Mouse (Mus musculus): Measurements from ENCODE around the gene Aifm3.

The Aifm3 gene

DNA sequence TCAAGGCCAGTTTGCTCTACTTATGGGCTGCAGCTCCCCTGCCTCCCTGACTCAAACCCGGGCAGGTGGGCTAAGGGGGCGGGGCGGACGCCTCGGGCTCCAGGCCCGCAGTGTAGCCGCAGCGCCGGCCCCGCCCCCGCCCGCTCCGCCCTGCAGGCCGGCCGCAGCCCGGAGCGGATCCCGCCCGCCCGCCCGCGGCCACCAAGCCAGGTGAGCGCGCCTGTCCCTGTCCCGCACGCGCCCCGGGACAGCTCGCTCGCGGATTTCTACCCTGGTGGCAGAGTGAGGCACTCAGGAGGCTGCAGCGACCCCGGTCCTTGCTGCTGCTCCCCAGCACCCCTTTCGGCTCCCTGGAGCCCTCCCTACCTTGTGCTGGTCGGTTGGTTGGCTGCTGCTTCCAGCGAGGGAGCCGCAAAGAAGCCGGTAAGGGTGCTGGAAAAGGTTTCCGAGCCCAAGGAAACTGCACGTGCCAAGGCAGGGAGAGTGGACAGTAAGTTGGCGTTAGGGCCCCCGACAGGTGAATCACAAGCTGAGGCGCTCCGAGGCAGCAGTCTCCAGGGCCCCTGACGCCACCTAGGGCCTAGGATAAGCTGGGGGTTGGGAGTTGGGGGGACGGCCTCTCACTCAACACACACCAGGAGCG is at the start of gene Aifm3:
Gene Aifm3 (plus strand): TSS at position 143 of the 643 bp plus-strand sequence.
- no peak for DNase-seq (ENCODE audit: low spot score)

DNA sequence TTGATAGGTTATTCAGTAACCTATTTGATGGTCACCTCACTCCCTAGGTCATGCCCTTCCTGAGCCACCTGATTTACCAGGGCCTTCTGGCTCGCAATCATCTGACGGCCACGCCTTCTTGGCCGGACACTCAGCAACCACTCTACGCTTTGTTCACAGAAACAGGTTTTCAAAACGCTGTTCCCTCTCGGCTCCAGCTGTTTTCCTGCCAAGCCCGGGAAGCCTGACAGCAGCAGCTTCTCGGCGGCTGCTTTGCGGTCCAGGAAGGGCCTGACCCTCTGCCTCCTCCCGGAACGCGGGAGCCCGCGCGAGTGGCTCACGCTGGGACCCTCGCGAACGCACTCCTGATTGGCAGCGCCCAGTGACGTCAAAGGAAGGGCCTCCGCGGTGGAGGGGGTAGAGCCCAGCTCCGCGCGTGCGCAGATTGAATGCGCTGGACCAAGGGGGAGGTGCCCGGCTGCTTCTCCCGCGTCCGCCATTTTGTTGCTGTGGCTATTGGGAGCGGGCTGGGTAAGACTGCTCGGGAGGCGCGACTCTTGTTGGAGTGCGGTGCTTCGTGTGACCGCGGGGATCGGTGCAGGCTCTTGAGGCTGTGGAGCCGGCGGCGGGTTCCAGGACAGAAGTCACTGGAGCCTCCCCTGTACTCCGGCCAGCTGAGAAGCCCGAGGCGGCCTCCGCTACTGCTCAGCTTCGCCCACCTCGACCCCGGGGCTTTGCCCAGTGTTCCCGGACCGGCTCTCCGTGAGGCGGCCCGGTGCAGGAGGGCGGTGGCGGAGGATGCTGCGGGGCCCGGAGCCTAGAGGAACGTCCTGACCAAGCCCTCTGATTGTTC is 37.7 kb upstream of the Aifm3 start, which contains the start of gene Crkl:
Gene Crkl (plus strand): TSS at position 447 of the 832 bp plus-strand sequence.
- peak; percentile 92 for DNase-seq (ENCODE audit: low spot score)

DNA sequence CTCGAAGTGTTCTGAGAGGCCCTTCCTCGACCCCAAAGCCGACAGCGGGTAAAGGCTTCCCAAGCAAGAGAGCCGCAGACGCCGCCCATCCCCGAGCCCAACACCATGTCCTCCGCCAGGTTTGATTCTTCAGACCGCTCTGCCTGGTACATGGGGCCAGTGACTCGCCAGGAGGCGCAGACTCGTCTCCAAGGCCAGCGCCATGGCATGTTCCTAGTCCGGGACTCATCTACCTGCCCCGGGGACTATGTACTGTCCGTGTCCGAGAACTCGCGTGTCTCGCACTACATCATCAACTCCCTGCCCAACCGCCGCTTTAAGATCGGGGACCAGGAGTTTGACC is 37.1 kb upstream of the Aifm3 start:
- DNase-seq (ENCODE audit: low spot score): no peak

DNA sequence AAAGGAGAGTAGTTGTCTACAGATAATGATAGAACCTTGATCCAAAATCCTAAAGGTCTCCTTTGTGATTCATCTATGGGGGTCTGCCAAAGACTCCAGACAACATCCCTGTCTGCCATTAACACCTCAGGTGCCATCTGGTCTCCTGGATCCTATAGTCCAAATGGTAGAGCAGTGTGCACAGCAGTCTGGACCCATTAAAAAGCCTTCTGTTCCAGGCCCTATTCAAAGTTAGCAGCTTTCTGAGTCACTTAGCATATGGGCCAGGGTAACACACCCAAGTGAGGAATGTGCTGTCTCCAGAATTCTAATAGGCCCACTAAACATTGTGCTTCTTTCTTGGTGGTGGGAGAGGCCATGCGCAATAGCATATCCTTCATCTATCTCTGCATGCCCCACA is 32.5 kb upstream of the Aifm3 start:
- DNase-seq (ENCODE audit: low spot score): no peak

DNA sequence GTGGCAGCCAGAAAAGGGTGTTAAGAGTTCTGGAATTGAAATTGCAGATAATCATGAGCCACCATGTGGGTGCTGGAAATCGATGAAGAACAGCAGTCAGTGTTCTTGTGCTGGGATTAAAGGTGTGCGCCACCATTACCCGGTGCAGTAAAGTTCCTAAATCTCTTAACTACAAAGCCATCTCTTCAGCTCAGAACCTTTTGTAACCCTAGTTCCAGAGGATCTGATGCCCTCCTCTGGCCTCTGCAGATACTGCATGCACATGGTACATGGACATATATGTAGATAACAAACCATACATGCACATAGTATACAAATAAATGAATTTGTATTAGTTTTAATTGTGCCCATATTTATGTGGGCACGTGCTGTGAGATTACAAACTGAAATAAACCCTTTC is 29.2 kb upstream of the Aifm3 start:
- no peak for DNase-seq (ENCODE audit: low spot score)

DNA sequence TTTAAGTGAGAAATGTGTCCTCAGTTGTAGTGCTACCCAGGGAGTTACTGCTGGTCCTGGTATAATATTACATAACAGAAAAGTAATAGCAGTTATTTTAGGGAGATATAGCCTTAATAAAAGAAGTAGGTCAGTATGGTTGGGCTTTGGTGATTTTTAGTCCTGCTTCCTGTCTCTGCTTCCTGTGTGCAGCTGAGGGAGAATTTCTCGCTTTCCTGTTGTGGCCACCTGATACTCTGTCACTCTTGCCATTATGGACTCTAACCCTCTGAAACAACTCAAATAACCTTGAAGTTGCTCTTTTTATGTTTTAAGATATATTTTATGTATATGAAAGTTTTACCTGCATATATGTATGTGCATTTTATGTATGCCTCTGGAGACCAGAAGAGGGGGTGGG is 27.8 kb upstream of the Aifm3 start:
- no peak for DNase-seq (ENCODE audit: low spot score)

DNA sequence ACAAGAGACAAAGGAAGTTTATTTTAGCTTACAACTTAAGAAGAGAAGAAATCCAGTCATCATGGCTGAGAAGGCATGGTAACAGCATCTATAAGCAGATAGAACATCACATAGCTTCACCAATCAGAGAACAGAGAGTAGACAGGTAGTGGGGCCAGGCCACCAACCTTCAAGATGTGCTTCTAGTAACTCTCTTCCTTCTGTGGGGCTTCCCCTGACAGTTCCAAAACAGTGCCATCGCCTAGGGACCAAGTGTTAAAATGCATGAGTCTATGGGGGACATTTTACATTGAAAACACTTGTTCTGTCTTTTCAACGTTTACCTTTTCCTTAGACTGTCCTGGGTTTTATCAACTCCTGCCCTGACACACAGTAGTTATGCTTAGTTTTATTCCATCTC is 26.2 kb upstream of the Aifm3 start:
- DNase-seq (ENCODE audit: low spot score): no peak

DNA sequence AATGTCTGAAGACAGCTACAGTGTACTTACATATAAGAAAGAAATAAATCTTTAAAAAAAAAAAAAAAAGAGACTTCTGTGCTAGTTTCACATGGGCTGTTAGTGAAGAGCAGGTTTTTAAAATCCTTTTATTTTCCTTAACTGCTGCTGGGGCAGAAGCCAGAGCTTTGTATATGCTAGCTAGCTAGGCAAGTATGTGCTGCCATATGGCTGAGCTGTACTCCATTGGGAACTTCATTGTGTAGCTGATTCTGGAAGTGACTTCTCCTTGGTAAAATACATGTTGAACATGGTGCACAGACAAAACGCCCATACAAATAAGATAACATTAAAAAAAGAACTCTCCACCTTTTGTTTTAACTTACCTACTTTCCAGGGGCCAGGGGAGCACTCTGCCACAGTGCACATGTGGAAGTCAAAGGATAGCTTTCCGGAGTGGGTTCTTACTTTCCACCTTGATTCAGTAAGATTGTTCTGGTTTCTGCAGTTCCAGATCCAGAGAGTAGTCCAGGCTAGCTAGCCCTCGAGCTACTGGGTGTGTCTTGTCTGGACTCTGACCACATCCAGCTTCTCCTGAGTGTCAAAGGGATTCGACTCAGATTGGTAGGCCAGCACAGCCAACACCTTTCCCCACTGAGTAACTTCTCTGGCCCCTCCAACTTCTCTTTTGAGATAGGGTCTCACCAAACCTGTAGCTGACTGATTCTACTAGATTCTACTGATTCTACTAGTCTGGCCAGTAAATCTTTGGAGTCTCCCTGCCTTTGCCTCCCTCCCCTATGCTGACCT is 22.3 kb upstream of the Aifm3 start:
- no peak for DNase-seq (ENCODE audit: low spot score)

DNA sequence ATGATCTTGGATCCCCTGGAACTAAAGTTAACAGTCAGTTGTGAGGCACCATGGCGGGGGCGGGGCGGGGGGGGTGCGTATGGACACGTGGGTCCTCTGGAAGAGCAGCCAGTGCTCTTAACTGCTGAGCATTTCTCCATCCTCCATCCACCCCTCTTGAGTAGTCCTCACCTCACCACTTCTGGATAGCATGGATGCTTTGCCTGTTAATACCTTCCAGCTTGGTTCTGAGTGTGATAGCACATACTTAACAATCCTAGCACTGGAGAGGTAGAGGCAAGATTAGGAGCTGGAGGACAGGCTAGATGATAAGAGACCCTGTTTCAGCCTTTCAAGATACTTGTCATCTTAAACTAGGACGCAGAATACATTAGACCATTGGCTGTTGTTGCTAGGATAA is 16.9 kb upstream of the Aifm3 start:
- DNase-seq (ENCODE audit: low spot score): no peak

DNA sequence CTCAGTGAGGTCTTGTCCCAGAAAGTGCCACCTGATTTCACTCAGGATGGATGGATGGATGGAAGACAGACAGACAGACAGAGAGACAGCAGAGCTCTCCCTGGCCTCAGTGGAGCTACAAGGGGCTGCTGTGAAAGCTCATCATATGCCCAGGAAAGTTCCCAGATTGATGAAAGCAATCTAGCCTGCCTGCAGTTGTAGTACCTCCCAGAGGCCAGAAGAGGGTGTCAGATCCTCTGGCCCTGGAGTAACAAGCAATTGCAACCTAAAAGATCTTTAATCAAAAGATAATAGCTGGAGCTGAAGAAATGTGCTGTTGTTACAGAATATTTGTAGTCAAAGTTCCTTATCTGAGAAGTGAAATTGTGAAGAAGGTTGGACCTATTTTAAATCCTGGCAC is 15.3 kb upstream of the Aifm3 start:
- no peak for DNase-seq (ENCODE audit: low spot score)

DNA sequence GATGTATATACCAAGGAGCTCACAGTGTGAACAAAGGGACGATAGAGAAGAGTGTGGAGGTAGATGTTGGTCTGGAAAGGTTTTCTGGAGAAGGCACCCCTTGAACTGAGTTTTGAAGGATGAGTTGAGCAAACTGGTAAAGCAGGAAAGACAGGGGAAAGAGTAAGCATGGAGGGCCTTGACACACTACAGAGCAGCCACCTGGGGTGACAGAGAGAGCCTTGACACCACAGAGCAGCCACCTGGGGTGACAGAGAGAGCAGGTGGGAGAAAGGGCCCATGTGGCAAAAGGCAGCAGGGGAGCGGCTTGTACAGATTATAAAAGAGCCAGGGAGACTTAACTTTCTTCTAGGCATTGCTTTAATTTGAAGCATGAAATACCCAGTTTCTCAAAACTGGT is 14.7 kb upstream of the Aifm3 start:
- DNase-seq (ENCODE audit: low spot score): no peak

DNA sequence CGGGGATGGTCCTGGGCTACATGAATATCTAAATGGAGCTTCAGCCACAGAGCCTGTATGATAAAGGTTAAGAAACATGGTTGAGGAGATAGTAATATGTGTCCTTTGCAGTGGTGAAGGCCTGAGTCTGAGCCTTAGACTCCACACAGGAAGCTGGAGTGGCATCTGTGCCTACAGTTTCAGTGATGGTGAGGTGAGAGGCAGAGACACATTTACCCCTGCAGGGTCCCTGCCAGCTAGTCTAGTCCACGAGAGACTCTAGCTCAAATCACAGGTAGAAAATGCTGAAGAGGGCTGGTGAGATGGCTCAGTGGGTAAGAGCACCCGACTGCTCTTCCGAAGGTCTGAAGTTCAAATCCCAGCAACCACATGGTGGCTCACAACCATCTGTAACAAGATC is 14.1 kb upstream of the Aifm3 start:
- DNase-seq (ENCODE audit: low spot score): no peak

DNA sequence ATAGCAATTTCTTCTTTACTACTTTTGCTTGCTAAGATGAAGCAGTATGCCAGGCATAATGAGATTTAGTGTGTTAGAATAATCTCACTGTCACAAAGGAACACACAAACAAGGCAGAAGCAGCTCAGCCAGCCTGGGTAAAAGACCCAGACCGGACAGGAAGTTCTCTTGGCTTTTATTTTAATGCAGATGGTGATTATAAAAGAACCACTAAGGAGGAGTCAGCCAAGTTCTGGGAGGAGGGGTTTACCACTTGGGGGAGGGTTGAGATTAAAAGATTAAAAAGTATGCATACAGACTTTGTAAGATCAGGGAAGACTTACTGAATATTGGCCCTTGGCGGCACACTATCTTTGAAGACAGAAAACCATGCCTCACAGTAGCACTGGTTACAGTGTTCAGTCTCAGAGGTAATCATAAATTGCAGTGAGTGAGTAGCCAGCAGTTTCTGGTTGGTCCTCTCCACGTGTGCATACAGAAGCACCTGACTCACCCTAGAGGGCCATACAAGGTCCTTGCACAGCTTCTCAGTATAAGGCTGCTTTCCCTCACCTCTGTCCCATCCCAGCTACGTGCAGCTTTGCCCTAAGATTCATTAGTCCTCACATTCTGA is 11.0 kb upstream of the Aifm3 start:
- no peak for DNase-seq (ENCODE audit: low spot score)

DNA sequence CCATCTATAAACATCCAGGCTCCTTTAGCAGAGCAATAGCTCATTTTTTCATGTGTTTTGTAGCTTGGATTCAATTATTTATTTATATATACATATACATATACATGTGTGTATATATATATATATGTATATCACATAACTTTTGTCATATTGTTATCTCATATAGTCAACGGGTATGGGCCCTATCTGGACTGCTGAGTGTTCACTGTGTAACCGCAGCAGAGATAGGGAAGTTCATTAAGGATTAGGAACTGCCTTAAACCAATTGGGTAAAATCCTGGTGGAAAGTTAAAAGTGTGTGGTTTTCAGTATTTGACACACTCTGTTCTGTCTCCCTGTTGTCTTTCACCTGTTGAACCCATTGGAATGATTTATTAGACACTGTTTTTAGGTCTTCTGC is 7.9 kb upstream of the Aifm3 start:
- no peak for DNase-seq (ENCODE audit: low spot score)

DNA sequence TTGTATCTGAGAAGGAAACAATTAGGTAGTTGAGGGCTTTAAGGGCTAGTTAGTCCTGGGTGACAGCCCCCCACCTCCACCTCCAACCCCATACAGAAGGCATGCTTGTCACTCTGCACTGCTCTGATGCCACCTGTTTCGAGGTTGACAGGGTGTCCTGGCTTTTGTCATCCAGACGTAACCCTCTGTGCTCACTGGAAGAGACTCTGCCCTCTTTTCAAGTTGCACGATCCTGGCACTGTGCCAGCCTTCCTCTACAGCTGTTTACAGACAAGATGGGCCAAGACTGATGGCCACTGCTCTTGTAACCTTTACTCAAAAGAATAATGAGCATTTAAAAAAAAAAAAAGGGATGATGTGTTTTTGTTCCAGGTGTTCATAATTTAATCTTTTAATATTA is 2.9 kb upstream of the Aifm3 start:
- no peak for DNase-seq (ENCODE audit: low spot score)

DNA sequence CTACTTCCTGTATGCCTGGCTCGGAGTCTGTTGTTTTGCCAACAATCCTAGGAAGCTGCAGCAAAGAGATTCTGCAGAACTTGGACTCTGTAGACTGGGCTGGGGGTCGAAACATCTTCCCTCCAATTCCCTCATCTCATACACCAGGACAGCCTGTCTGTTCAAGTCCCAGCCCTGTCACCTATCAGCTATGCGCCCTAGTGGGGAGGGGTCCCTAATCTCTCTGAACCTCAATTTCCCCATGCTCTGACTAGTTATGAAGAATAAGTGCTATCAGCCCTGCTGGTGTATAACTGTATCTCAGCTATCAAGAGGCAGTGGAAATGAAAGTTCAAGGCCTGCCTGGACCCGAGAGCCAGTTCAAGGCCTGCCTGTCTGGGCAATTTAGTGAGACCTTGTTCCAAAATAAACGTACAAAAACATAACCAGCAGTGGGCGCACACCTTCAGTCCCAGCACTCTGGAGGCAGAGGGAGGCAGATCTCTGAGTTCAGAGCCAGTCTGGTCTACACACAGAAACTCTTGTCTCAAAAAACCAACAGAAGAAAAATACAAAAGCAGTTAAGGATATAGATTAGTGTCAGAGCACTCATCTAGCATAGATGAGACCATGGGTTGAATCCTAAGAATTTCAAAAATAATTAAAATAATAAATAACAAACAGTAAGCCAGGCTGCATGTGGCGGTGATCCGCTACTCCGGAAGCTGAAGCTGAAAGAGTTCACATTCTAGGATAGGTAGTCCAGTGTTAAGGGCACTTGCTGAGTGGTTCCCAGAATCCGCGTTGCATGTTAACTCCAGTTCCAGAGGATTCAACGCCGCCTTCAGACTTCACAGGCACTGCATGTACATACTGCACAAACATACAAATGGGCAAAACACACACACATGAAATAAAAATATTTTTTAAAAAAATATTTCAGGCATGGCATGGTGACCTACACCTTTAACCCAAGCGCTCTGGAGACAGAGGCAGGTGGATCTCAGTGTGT is 638 bp upstream of the Aifm3 start:
- no peak for DNase-seq (ENCODE audit: low spot score)

DNA sequence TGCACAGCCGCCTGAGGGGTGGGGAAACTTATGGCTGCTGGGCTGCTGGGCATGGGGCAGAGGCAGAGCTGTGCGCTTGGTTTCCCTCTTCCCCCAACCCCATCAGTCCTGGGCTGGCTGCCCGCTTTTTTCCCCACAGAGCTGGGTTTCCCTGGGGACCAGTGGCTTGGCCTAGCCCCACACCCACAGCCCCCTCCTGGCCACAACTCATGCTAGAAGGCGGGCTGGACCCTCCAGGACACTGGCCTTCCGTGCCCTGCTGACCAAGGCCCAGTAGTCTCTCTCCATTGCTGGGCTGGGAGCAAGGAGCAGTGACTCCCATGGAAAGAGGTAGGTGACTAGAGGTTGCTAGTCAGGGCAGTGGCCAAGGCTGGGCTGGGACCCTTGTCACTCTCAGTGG is 1.7 kb downstream of the Aifm3 start:
- no peak for DNase-seq (ENCODE audit: low spot score)

DNA sequence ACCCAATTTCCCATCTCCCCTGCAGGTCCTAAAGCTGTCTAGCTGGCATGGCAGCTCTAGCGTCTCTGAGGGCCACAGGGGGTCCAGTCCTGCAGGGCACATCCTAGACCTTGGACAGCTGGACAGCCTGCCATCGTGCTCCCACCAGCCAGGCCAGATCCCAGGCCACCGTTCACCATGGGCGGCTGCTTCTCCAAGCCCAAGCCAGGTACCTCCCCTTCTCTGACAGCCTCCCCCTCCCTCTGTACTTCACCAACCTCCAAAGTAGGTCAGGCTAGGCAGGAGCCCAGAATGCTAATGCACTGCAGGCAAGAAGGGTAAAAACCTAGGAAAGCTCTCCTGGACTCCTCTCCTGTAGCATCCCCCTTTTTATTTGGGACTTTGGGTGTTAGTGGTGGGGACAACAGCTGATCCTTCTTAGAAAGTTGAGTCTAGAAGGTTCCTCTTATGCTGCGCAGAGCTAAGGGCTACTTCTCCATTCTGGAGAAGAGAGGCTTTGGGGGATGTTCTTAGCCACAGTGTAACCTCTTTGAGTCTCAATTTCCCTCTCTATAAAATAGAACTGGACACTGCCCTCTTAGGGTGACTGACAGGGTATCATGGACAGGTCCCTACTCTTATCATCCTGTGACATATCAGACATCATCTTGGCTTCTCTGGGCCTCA is 2.6 kb downstream of the Aifm3 start:
- no peak for DNase-seq (ENCODE audit: low spot score)

DNA sequence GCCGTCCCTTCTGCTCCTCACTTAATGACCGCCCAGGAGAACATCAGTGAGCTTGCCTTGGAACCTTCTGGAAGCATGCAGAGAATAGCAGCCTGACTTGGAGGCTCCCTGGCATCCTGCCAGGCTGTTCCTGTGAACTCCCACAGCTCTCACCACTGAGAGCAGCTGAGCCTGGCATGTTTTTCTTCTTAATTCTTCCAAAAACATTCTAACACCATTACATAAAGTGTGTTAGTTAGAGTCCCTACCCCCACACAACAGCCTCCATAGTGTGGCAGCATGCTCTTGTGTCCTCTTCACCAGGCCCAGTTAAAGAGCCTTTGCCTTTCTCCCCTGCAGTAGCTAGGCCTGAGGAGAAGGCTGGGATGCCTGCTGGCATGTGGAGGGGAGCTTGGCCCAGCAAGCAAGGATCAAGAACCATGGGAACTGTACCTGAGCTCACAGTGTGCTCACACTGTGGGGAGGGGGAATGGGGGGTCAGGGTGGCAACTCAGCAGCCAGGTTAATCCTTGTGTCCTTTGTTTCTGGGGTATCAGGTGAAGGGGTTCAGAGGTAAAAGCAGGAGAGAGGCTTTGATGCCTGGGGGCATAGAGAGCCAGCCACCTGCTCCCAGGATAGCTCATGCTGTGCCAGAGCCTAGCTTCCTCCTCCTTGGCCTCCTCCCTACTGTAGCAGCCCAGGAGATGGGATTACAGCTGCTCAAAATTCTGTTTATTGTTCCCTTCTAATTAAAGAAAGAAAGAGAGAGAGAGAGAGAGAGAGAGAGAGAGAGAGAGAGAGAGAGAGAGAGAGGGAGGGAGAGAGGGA is 7.3 kb downstream of the Aifm3 start:
- DNase-seq (ENCODE audit: low spot score): no peak
